In genomic region chr17:73142029-73142428, GRCm38 (mm10) we compare ENCODE assay signal across 18 mouse cellular contexts. TPM values are rescaled to one million over a fixed set of nuclear protein-coding genes. Genes with fewer than 3 reads are reported as not detected.
A peak's percentile ranks its signal among the peaks of the same experiment; 100 is the strongest.
DNase-seq lines count a peak whose midpoint lies in the region; ATAC-seq lines count a peak whose summit lies in the region.
"Had no signal": no experiment of that assay in that cellular context is flagged by ENCODE, and none has a peak within 500 bp of the region (broad histone marks: within the 10 kb centered on the region; RNA-seq: fewer than 3 reads in every experiment).

No protein-coding gene starts in this region.

- H3K4me1 ChIP-seq in heart, embryonic 10.5 days: peaks cover 9% of the 10 kb centered on the region; the same call in 1 of the 2 replicates
- H3K4me1 ChIP-seq in limb, embryonic 10.5 days: no peaks in the 10 kb centered on the region
- H3K4me1 ChIP-seq: embryonic facial prominence, embryonic 15.5 days; hindbrain, embryonic 15.5 days; lung, embryonic 15.5 days; neural tube, embryonic 12.5 days had no signal

- H3K4me3 ChIP-seq in heart, embryonic 10.5 days: no peak overlapping the region
- H3K4me3 ChIP-seq in limb, embryonic 10.5 days: no peak overlapping the region
- H3K4me3 ChIP-seq: embryonic facial prominence, embryonic 15.5 days; hindbrain, embryonic 15.5 days; lung, embryonic 15.5 days; megakaryocyte, embryonic 14.5 days; neural tube, embryonic 12.5 days had no signal

- ATAC-seq in granulocyte monocyte progenitor cell, adult 5-6 weeks (replicated peaks; ENCODE audit: poor library complexity, severe bottlenecking): peak; percentile 73

- 75% methylated on average over 4 of the region's 4 CpGs for WGBS in heart, embryonic 10.5 days
- 96% methylated on average over 4 of the region's 4 CpGs for WGBS in limb, embryonic 10.5 days

- DNase-seq in heart, embryonic 10.5 days (ENCODE audit: low spot score): peak; percentile 13
- DNase-seq in heart, adult 11 months: no peak
- DNase-seq in CD4-positive, CD25-positive, alpha-beta regulatory T cell, adult 2 months (ENCODE audit: low read depth, low spot score): peak; percentile 69
- peak; percentile 36 for DNase-seq in naive thymus-derived CD4-positive, alpha-beta T cell, adult 2 months (ENCODE audit: low read depth)
- no peak for DNase-seq in urinary bladder, postnatal 10 days (ENCODE audit: low spot score)
- DNase-seq in limb, embryonic 10.5 days (ENCODE audit: low spot score): no peak
- DNase-seq in lung, postnatal 4 days: no peak
- DNase-seq: cerebellum, adult 9-10 months; embryo, embryonic 11 days; heart, postnatal 10 days; kidney, adult 8-10 months; right cerebral cortex, postnatal 14 days had no signal

- no peaks in the 10 kb centered on the region for H3K36me3 ChIP-seq in heart, embryonic 10.5 days
- H3K36me3 ChIP-seq in limb, embryonic 10.5 days: no peaks in the 10 kb centered on the region
- H3K36me3 ChIP-seq: embryonic facial prominence, embryonic 15.5 days; hindbrain, embryonic 15.5 days; lung, embryonic 15.5 days; neural tube, embryonic 12.5 days had no signal

- H3K27me3 ChIP-seq in heart, embryonic 10.5 days (ENCODE audit: insufficient read depth, poor library complexity, severe bottlenecking): no peaks in the 10 kb centered on the region
- H3K27me3 ChIP-seq in limb, embryonic 10.5 days (ENCODE audit: low read depth, poor library complexity, severe bottlenecking): no peaks in the 10 kb centered on the region
- H3K27me3 ChIP-seq: embryonic facial prominence, embryonic 15.5 days; hindbrain, embryonic 15.5 days; lung, embryonic 15.5 days; megakaryocyte, embryonic 14.5 days; neural tube, embryonic 12.5 days had no signal

- no peak overlapping the region for H3K27ac ChIP-seq in heart, embryonic 10.5 days
- no peak overlapping the region for H3K27ac ChIP-seq in limb, embryonic 10.5 days
- H3K27ac ChIP-seq: embryonic facial prominence, embryonic 15.5 days; hindbrain, embryonic 15.5 days; lung, embryonic 15.5 days; neural tube, embryonic 12.5 days had no signal

- no peaks in the 10 kb centered on the region for H3K9me3 ChIP-seq in heart, embryonic 10.5 days
- no peaks in the 10 kb centered on the region for H3K9me3 ChIP-seq in limb, embryonic 10.5 days (replicated peaks)
- H3K9me3 ChIP-seq: embryonic facial prominence, embryonic 15.5 days; hindbrain, embryonic 15.5 days; lung, embryonic 15.5 days; megakaryocyte, embryonic 14.5 days; neural tube, embryonic 12.5 days had no signal

RNA-seq across cellular contexts. Expression of gene Lclat1, which starts 34.2 kb away (rescaled TPM):
- polyA plus RNA-seq in heart, embryonic 10.5 days (2016; fragmentation: Nextera tagmentation; extraction: Ambion mirVana): 24.4 and 37.9 TPM in 2 replicates
- total RNA-seq in granulocyte monocyte progenitor cell, adult 5-6 weeks (2014; fragmentation: Nextera tagmentation): 14.3 and 27.5 TPM in 2 replicates
- 11.0 and 12.8 TPM in 2 replicates for total RNA-seq in granulocyte monocyte progenitor cell, adult 5-6 weeks (2017)
- 12.1 and 12.4 TPM in 2 replicates for polyA plus RNA-seq in limb, embryonic 10.5 days (2016; fragmentation: Nextera tagmentation; extraction: Ambion mirVana)

Comparison
In these comparisons a context has a peak if more than half of its experiments do, and no peak if none do; other contexts are left out.
1. DNase-seq: peak in heart, embryonic 10.5 days (single experiment), CD4-positive, CD25-positive, alpha-beta regulatory T cell, adult 2 months (single experiment) and naive thymus-derived CD4-positive, alpha-beta T cell, adult 2 months (single experiment); none in heart, adult 11 months (single experiment), urinary bladder, postnatal 10 days (single experiment), limb, embryonic 10.5 days (single experiment) and lung, postnatal 4 days (0 of 2).